Mouse (Mus musculus) kidney, adult 9 months (tissue): ENCODE results near the gene Thegl.

ENCODE experiments used
- DNase-seq: peaks from one replicate; pipeline ENCODE4 v3.0.0; 2022

The Thegl gene

DNA sequence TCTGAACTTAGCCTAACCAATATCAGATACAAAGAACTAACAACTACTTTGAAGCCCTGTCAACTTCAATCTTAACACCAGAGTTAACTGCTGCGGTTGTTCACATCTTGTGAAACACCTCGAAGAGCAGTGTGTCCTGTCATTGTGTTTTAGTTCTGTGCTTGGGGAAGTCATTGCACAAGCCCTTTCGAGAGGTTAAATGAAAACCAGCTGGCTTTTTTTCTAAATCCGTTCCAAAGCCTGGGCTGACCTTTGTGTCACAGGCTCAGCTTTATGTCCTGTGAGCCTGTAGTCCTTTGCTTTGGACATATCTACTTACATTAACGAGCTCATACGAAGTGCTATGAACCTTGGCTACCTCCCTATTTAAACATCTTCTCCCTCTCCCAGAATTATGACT is 81.9 kb downstream of the Thegl start:
- peak; percentile 47 for DNase-seq

- no peak for DNase-seq
These were observed 83.1 kb downstream of the Thegl start for GRCm38 (mm10) chr5:77098874-77099273.

DNA sequence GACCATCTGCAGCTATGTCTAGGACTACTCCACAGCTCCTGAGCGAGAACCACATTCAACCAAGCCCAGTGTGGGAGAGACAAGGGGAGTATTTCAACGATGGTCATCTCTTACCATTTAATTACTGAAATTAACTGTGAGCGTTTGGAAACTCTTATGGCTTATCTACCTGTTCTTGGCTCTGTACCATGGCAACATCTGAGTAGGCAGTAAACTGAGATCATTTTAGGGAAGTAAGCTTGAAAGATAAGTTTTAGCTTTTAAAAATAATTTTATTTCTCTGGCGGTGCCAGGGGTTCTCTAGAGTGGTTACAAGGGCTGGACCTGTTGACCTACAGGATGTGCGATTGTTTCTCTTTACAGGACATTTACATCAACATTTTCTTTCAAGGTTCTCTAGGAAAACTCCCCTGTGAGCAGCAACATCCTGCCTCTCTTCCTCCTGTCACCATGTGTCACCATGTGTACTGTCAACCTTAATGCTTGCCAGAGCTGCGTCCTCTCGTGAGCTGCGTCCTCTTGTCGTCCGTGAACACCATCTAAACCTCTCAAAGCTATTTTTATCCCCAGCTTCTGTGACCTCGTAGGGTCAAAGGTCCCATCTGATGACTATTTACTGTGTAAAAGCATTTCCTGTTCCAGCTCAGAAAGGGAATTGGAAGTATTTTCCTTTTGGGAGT is 83.6 kb downstream of the Thegl start:
- peak; percentile 59 for DNase-seq

- DNase-seq: no peak
These were observed 84.2 kb downstream of the Thegl start for GRCm38 (mm10) chr5:77099997-77100380.

- DNase-seq: no peak
These were observed 84.9 kb downstream of the Thegl start for GRCm38 (mm10) chr5:77100691-77101090.

- no peak for DNase-seq
These were observed 86.9 kb downstream of the Thegl start for GRCm38 (mm10) chr5:77102522-77103365.

GRCm38 (mm10) chr5:77107146-77107822 is 91.5 kb downstream of the Thegl start:
- DNase-seq: peak; percentile 50

DNA sequence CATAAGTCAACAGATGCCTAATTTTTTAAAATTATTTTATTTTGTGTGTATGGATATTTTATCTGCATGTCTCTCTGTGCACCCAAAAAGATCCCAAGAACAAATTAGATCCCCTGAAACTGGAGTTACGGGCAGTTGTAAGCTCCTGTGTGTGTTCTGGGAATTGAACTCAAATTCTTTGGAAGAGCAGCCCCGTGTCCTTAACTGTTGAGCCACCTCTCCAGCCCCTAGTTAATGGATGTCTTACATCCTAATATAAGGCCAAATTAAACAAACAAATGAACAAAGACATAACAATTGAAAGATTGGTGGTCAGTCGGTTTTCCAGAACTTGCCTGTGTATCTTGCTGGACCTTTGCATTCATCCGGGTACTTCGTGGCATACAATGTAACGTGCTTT is 93.0 kb downstream of the Thegl start:
- no peak for DNase-seq

DNA sequence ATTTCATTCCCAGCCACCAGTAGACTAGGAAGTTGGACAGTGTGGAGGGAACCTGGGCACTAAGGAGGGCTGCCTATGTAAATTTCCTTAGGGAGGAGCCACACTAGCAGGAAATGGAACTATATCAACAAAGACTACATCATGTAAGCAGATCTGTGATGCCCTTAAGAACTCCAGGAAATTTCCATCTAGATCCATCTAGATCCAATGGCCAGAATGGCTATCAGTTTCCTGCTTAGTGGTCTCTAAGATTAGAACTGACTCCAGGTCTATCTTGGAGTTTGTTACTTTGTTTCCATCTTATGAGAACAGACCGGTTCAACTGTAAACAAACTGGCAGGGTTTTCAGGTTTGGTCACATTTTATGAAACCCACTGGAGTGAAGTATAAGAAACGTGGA is 94.0 kb downstream of the Thegl start:
- DNase-seq: no peak
